Mouse (Mus musculus): ENCODE data around the gene Efcab6. TPM values are rescaled to one million over a fixed set of nuclear protein-coding genes. Genes with fewer than 3 reads are reported as not detected.

Gene Efcab6
- polyA plus RNA-seq, 1 experiment from 2014 or later: 1.3 TPM

DNA sequence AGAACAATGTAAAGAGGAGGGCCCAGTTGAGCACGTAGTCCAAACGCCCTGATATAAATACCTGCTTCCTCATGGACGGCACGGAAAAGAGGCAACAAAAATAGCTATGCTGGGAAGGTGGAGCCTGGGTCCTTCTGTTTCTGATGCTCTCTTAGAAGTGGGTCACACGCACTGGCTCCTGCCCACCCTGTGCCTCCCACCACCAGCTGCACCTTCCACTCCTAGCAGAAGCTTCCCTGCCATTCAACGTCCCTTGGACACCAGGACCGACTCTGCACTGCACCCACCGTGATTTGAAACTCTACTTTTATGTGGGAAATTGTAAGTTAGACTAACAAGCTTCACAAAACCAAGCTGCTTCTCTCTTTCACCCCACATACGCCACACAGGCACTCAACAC, 12.8 kb downstream of the Efcab6 start:
- ATAC-seq (ENCODE audit: low read depth): no peak
- 81% methylated on average over 9 of the region's 9 CpGs for WGBS
- H3K27me3 ChIP-seq (replicated peaks; ENCODE audit: control insufficient read depth, insufficient read depth, low read length): no peaks in the 10 kb centered on the region
- H3K27ac ChIP-seq (replicated peaks; ENCODE audit: low read depth, low read length): no peak overlapping the region
- no peaks in the 10 kb centered on the region for H3K36me3 ChIP-seq (ENCODE audit: control insufficient read depth, insufficient read depth, low read length)
- H3K9me3 ChIP-seq (ENCODE audit: control insufficient read depth, low read length): no peaks in the 10 kb centered on the region
- DNase-seq (ENCODE audit: low spot score): no peak
- H3K4me3 ChIP-seq (ENCODE audit: low read depth, low read length): no peak overlapping the region
- H3K9ac ChIP-seq (ENCODE audit: low read depth, low read length): no peak overlapping the region
- no peak overlapping the region for H3K4me2 ChIP-seq (ENCODE audit: low read depth, low read length)
- H3K4me1 ChIP-seq (ENCODE audit: control insufficient read depth, insufficient read depth, low read length): no peaks in the 10 kb centered on the region

DNA sequence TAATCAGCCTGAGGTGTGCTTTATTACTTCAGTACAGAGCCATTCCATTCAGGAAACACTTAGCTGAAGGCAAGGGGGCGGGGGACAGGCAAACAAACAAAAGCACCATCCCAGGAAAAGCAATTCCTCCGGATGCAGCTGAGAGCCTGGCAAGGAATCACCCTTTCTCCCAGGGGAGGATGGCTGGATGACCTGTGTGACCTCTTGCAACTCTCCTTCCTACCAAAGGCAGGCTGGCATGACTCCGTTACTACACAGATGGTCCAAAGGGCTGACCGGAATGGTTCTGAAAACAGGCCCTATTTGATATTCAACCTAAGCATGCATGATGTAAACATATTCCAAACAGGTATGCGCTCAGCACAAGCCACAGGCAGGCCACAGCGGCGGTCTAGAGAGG, 15.6 kb downstream of the Efcab6 start:
- Histone ChIP-seq H3K9me3 (ENCODE audit: control insufficient read depth, low read length) (peaks cover under 1% of the 10 kb centered on the region), H3K36me3 (ENCODE audit: control insufficient read depth, insufficient read depth, low read length) (no peaks in the 10 kb centered on the region), H3K4me2 (ENCODE audit: low read depth, low read length) (no peak overlapping the region), H3K27ac (replicated peaks; ENCODE audit: low read depth, low read length) (no peak overlapping the region), H3K27me3 (replicated peaks; ENCODE audit: control insufficient read depth, insufficient read depth, low read length) (no peaks in the 10 kb centered on the region), H3K4me3 (ENCODE audit: low read depth, low read length) (no peak overlapping the region), H3K9ac (ENCODE audit: low read depth, low read length) (no peak overlapping the region), H3K4me1 (ENCODE audit: control insufficient read depth, insufficient read depth, low read length) (no peaks in the 10 kb centered on the region)
- 61% methylated on average over 7 of the region's 7 CpGs for WGBS
- ATAC-seq (ENCODE audit: low read depth) (no peak), DNase-seq (ENCODE audit: low spot score) (no peak)

DNA sequence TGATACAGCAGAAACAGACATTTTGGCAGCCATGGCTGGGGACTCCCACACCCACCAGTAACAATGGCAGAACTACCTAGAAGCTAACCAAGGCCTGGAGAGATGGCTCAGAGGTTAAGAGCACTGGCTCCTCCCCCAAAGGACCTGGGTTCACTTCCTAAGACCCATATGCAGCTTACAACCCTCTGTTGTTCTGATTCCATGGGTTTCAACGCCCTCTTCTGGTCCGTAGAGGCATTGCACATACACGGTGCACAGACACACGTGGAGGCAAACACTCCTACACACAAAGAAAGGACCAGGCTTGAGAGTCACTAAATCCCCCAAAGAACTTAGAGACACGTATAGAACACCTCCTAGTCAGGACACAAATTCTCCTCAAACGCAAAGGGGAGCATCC, 19.6 kb downstream of the Efcab6 start:
- Histone ChIP-seq H3K27me3 (replicated peaks; ENCODE audit: control insufficient read depth, insufficient read depth, low read length) (no peaks in the 10 kb centered on the region), H3K27ac (replicated peaks; ENCODE audit: low read depth, low read length) (no peak overlapping the region), H3K9me3 (ENCODE audit: control insufficient read depth, low read length) (peaks cover 6% of the 10 kb centered on the region), H3K36me3 (ENCODE audit: control insufficient read depth, insufficient read depth, low read length) (no peaks in the 10 kb centered on the region), H3K4me3 (ENCODE audit: low read depth, low read length) (no peak overlapping the region), H3K4me1 (ENCODE audit: control insufficient read depth, insufficient read depth, low read length) (no peaks in the 10 kb centered on the region), H3K9ac (ENCODE audit: low read depth, low read length) (no peak overlapping the region), H3K4me2 (ENCODE audit: low read depth, low read length) (no peak overlapping the region)
- no peak for DNase-seq (ENCODE audit: low spot score)
- no peak for ATAC-seq (ENCODE audit: low read depth)
- 91% methylated on average over 6 of the region's 6 CpGs for WGBS

DNA sequence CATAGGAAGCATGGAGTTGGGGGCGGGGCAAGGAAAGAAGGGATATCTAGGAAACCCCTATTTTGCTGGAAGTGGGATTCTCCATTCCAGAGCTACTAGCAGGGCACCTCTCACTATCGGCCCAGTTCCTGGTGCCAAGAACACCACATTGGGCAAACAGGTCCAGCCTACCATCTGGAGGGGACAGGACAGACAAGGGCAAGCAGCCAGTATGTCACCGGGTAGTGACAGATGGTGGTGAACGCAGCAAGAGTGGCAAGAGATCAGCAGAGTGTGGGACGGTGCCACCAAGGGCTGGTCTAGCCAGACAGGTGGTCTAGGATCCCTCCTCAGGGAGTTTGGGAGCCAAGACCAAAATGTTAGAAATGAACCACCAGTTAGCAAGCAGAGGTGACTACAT, 28.1 kb downstream of the Efcab6 start:
- H3K4me1 ChIP-seq (ENCODE audit: control insufficient read depth, insufficient read depth, low read length): no peaks in the 10 kb centered on the region
- no peak for ATAC-seq (ENCODE audit: low read depth)

DNA sequence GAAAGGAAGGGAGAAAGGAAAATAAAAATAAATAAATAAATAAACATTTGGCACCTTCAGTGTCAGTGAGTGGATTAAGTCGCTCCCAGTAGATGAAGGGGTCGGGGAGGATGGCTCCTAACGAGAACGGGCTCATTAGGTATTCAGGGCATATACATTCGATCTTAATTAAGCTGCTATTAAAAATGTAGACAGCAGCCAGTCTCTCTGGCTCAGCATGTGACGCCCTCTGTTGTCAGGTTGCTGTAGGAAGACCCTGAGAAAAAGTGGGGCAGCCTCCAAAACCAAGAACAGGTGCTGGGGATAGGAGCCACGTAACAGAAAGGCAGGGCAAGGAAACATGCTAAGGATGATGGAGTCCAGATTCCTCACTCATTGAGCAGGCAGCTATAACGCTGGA, 39.5 kb downstream of the Efcab6 start:
- DNase-seq (ENCODE audit: low spot score) (no peak), ATAC-seq (ENCODE audit: low read depth) (no peak)
- Histone ChIP-seq H3K9ac (ENCODE audit: low read depth, low read length) (no peak overlapping the region), H3K36me3 (ENCODE audit: control insufficient read depth, insufficient read depth, low read length) (no peaks in the 10 kb centered on the region), H3K4me3 (ENCODE audit: low read depth, low read length) (no peak overlapping the region), H3K27me3 (replicated peaks; ENCODE audit: control insufficient read depth, insufficient read depth, low read length) (no peaks in the 10 kb centered on the region), H3K4me2 (ENCODE audit: low read depth, low read length) (no peak overlapping the region), H3K4me1 (ENCODE audit: control insufficient read depth, insufficient read depth, low read length) (no peaks in the 10 kb centered on the region), H3K27ac (replicated peaks; ENCODE audit: low read depth, low read length) (no peak overlapping the region), H3K9me3 (ENCODE audit: control insufficient read depth, low read length) (no peaks in the 10 kb centered on the region)
- 70% methylated on average over 8 of the region's 8 CpGs for WGBS

More for the DNA sequence above, 28.1 kb downstream of the Efcab6 start:
- Histone ChIP-seq H3K27ac (replicated peaks; ENCODE audit: low read depth, low read length) (no peak overlapping the region), H3K4me3 (ENCODE audit: low read depth, low read length) (no peak overlapping the region), H3K4me2 (ENCODE audit: low read depth, low read length) (no peak overlapping the region), H3K9ac (ENCODE audit: low read depth, low read length) (no peak overlapping the region), H3K36me3 (ENCODE audit: control insufficient read depth, insufficient read depth, low read length) (no peaks in the 10 kb centered on the region), H3K9me3 (ENCODE audit: control insufficient read depth, low read length) (no peaks in the 10 kb centered on the region), H3K27me3 (replicated peaks; ENCODE audit: control insufficient read depth, insufficient read depth, low read length) (no peaks in the 10 kb centered on the region)
- 93% methylated on average over 5 of the region's 5 CpGs for WGBS
- DNase-seq (ENCODE audit: low spot score): no peak

DNA sequence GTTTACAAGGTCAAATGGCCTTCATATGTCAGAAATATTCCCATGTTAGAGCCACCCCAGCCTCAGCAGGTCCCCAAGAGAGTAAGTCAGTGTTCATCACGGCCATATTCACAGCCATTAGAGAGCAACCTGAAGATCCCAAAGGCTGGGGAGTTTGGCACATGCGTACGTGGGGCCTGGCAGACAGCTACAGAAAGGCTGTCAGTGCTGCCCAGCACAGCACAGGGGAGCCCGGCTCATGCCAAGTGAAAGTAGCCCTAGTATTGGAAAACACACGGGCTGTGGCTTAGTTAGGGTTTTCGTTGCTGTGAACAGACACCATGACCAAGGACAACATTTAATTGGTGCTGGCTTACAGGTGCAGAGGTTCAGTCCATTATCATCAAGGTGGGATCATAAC, 40.3 kb downstream of the Efcab6 start:
- H3K4me2 ChIP-seq (ENCODE audit: low read depth, low read length): no peak overlapping the region
- H3K4me3 ChIP-seq (ENCODE audit: low read depth, low read length): no peak overlapping the region
- H3K27me3 ChIP-seq (replicated peaks; ENCODE audit: control insufficient read depth, insufficient read depth, low read length): no peaks in the 10 kb centered on the region
- no peak overlapping the region for H3K27ac ChIP-seq (replicated peaks; ENCODE audit: low read depth, low read length)
- DNase-seq (ENCODE audit: low spot score) (no peak), ATAC-seq (ENCODE audit: low read depth) (no peak)
- no peak overlapping the region for H3K9ac ChIP-seq (ENCODE audit: low read depth, low read length)
- peaks cover 3% of the 10 kb centered on the region; the same call in 1 of the 2 replicates for H3K9me3 ChIP-seq (ENCODE audit: control insufficient read depth, low read length)
- H3K4me1 ChIP-seq (ENCODE audit: control insufficient read depth, insufficient read depth, low read length): no peaks in the 10 kb centered on the region
- 81% methylated on average over 6 of the region's 6 CpGs for WGBS
- no peaks in the 10 kb centered on the region for H3K36me3 ChIP-seq (ENCODE audit: control insufficient read depth, insufficient read depth, low read length)

DNA sequence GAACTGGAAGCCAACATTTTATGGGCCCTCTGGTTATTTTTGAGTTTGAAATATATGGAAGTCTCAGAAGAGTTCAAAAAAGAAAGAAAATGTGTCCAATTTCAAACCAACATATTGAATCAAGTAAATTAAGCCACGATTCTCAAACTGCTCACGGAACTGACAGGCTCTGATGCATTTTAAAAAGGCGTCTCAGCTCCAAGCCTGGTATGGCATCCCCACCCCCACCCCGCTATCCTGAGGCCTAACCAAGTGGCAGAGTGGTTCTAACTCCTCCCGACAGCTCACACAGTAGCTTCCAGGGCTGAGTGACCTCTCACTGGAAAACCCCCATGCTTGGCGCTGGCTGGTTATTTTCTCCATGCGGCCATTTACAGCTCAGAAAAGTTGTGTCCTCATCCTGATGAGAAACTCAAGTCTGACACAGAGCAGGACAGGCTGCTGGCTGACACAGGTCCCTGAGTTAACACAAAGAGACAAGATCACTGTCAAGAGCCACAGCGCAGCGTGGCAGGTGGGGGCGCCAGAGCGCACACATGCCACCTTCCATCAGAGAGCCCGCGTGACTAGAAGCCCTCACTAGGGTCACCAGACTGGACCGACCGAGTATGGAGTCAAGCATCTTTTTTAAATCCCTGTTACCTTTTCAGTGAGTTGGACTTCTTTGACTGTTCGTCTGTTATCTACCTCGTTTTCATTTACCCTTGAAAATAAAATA, 55.7 kb downstream of the Efcab6 start:
- Histone ChIP-seq H3K4me2 (ENCODE audit: low read depth, low read length) (no peak overlapping the region), H3K4me3 (ENCODE audit: low read depth, low read length) (no peak overlapping the region), H3K4me1 (ENCODE audit: control insufficient read depth, insufficient read depth, low read length) (no peaks in the 10 kb centered on the region), H3K27me3 (replicated peaks; ENCODE audit: control insufficient read depth, insufficient read depth, low read length) (no peaks in the 10 kb centered on the region), H3K27ac (replicated peaks; ENCODE audit: low read depth, low read length) (no peak overlapping the region), H3K9ac (ENCODE audit: low read depth, low read length) (no peak overlapping the region), H3K9me3 (ENCODE audit: control insufficient read depth, low read length) (no peaks in the 10 kb centered on the region), H3K36me3 (ENCODE audit: control insufficient read depth, insufficient read depth, low read length) (no peaks in the 10 kb centered on the region)
- ATAC-seq (ENCODE audit: low read depth) (no peak), DNase-seq (ENCODE audit: low spot score) (no peak)
- WGBS: 61% methylated on average over 17 of the region's 17 CpGs

DNA sequence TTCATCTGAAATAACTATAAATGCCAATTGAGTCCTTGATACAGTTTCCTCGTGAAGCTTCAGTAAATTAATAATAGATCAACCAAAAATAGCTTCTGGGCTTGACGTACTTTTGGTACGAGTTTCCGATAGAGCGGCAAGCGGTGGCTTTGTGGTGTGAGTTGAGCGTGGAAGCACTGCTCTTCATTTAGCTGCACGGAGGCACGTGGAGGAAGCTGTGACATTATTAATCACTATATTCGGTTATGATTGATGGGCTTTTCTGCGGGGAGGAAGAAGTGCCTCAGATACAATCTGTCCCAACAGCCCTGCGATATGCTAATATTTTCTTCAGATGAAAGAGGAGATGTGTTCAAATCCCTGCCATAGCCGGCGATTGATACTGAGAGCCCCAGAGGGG, 60.9 kb downstream of the Efcab6 start:
- ATAC-seq (ENCODE audit: low read depth): no peak
- 82% methylated on average over 14 of the region's 14 CpGs for WGBS
- no peaks in the 10 kb centered on the region for H3K27me3 ChIP-seq (replicated peaks; ENCODE audit: control insufficient read depth, insufficient read depth, low read length)
- no peaks in the 10 kb centered on the region for H3K4me1 ChIP-seq (ENCODE audit: control insufficient read depth, insufficient read depth, low read length)
- no peak overlapping the region for H3K27ac ChIP-seq (replicated peaks; ENCODE audit: low read depth, low read length)
- no peak overlapping the region for H3K9ac ChIP-seq (ENCODE audit: low read depth, low read length)
- no peaks in the 10 kb centered on the region for H3K36me3 ChIP-seq (ENCODE audit: control insufficient read depth, insufficient read depth, low read length)
- no peak for DNase-seq (ENCODE audit: low spot score)
- H3K9me3 ChIP-seq (ENCODE audit: control insufficient read depth, low read length): no peaks in the 10 kb centered on the region
- no peak overlapping the region for H3K4me2 ChIP-seq (ENCODE audit: low read depth, low read length)
- H3K4me3 ChIP-seq (ENCODE audit: low read depth, low read length): no peak overlapping the region

DNA sequence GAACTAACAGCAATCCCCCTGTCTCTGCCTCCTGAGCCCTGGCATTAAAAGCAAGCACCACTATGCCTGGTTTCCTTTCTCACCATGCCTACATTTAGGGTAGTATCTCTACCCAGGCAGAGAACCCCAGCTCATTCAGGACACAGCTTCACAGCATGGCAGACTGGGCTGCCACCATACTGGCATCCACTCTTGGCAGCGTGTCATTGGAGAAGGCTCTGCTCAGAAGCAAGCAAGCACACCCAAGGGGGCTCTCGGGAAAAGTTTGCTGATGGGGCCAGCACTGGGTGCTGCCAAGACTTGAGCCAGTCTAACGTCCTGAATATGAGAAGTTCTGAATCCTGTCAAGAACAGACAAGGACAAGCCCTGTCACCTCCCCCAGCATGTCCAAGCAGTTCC, 66.1 kb downstream of the Efcab6 start:
- Histone ChIP-seq H3K4me1 (ENCODE audit: control insufficient read depth, insufficient read depth, low read length) (peaks cover 12% of the 10 kb centered on the region), H3K9ac (ENCODE audit: low read depth, low read length) (no peak overlapping the region), H3K36me3 (ENCODE audit: control insufficient read depth, insufficient read depth, low read length) (no peaks in the 10 kb centered on the region), H3K4me2 (ENCODE audit: low read depth, low read length) (no peak overlapping the region), H3K27me3 (replicated peaks; ENCODE audit: control insufficient read depth, insufficient read depth, low read length) (peaks cover 3% of the 10 kb centered on the region), H3K9me3 (ENCODE audit: control insufficient read depth, low read length) (no peaks in the 10 kb centered on the region), H3K27ac (replicated peaks; ENCODE audit: low read depth, low read length) (no peak overlapping the region), H3K4me3 (ENCODE audit: low read depth, low read length) (no peak overlapping the region)
- 73% methylated on average over 3 of the region's 3 CpGs for WGBS
- ATAC-seq (ENCODE audit: low read depth): no peak
- no peak for DNase-seq (ENCODE audit: low spot score)
